Mouse (Mus musculus): ENCODE results near the gene Sbk1.

Gene Sbk1

DNA sequence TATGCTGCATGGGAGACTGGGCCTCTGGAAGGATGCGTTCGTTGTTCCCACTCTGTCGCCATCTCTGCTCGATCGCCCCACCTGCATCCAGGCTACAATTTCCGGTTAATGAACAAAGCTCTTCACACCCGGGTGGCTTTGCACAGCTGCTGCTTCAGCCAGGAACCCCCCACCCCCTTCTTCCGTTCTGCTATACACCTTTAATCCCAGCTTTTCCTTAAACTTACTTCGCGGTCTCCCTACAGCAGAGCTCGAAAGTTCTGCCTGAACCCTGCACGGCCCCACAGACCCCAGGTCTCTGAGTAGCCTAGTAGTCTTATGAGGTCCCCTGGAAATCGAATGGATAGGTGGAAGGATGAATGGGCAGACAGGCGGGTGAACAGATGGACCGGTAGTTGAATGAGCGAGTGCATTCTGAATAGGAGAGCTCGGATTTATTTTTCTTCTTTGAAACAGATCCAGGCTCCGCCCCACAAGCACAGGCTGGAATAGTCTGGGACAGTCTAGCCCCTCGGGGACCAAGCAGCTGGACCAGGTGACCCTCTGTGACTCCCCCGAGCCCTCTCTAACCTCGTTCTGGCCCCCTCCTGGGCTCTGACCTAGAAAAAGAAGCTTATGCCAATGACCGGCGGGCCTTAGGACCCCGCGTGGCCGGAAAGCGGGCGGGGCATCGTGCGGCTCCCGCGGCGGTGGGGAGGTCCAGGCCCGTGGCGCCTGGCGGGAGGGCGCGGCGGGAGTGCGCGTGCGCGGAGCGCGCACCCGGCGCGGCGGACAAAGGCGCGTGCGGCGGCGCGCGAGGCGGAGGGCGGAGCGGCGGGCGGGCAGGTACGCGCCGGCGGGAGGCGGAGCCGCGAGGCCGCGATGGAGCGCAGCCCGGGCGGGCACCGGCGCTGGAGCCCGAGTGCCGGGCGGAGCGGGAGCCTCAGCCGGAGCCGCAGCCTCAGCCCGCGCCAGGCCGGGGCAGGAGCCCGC lies at the start of gene Sbk1:
Gene Sbk1 (plus strand): TSS at position 908 of the 972 bp plus-strand sequence.
- DNase-seq (ENCODE audit: low spot score in 2 of 2): peak; percentile 69 to 92

DNA sequence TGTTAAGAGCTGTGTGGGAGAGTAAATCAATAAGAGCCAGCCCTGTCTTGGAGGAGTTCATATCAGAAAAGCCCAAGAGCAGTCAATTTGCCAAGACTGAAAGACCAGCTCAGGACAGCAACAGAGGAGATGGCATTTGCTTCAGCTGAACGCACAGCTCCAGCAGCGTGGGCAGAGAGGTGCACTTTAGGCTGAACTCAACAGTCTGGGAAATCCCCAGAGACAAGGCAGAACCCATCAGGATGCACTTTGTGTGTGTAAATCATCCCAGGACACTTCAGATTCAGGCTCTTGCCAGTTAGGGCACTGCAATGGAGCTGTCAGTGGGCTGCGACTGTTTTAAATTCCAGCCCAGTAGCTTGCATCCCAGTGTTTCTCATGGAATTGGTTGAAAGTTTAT lies 49.7 kb upstream of the Sbk1 start:
- DNase-seq (ENCODE audit: low spot score in 2 of 2): no peak

DNA sequence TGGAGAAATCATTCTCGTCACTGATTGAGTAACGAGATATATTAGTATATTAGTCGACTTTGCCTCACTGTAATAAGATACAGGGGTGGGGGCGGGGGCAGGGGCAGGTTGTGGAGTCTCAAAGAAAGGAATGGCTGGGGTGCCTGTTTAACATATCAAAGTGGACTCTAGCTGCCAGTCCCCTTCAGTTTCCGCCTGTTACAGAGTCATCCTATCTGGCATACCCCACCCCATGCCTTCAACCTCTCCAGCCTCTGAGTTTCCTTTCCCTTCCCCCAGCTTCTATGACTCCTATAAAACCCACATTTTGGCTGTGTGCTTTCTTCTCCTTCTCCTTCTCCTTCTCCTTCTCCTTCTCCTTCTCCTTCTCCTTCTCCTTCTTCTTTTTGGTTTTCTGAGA lies 46.3 kb upstream of the Sbk1 start:
- no peak for DNase-seq (ENCODE audit: low spot score in 2 of 2)

DNA sequence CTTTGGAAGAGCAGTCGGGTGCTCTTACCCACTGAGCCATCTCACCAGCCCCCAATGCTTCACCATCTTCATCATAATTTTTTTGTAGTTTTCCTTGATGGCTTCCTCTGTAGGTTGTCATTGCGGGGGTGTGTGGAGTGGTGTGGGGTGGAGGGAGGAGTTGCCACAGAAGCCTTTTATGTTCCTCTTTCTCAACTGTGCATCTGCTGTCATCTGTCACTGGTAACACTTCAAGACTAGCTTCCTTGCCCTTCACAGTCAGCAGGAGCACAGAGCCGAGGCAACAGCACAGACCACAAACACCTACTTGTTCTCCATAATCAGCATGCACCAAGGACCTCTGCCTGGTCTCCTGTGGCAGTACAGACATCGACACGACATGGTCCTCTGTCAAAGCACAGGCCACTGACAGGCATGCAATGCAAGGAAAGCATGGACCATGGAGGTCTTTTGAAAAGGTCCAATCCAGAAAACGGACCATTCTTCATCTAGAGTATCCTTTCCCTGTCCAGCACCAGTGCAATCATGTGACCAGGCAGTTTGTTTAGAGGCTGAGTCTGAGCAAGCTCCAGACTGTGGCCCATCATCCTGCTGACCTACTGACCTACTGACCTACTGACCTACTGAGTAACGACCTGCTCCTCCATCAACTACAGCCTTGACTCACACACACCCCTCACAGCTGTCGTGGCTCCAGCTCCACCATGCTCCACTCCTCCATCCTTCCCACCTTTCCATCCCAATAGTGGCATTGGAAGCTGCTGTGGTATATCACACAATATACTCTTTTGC lies 41.9 kb upstream of the Sbk1 start:
- DNase-seq (ENCODE audit: low spot score in 2 of 2): no peak

DNA sequence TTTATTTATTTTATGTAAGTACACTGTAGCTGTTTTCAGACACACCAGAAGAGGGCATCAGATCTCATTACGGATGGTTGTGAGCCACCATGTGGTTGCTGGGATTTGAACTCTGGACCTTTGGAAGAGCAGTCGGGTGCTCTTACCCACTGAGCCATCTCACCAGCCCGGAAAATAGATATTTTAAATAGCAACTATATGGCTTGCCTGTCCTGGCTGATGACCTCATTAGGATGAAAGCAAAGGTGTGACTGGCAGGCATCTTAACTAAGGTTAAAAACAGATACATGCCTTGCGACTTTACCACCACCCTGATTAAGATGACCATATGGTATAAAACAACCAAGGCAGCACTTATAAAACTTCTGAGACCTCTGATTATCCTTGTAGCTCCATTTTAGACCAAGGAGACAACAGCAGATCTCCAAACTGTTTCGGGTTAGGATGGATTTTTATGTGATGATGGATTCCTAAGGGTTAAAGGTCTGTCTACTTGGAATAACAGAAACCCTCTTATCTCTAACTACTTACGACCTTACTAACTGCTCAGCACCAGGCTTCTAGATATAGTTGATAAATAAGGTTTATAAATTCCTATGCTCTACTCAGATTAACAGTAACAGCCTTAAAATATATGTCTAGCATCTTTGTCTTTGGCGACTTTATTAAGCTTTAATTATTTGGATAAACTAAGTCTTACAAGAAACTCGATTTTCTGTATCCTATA lies 39.9 kb upstream of the Sbk1 start:
- DNase-seq (ENCODE audit: low spot score in 2 of 2): no peak

DNA sequence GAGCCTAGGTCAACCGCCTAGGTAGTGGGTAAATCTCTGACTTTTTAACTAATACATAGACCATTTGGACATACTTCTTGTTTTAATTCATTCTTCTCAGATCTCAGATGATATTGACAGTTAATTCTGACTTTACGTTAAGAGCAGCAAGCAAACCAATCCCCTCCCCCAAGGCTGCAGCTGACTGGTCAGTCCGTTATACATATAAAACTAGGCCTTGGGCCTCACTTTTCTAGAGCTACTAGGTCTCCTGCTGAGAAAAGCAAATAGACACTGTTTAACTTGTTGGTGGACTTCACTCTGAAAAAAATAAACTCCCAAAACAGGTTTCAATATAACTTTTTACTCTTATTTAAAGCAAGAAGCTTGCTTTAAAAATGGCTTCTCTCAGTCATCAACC lies 37.8 kb upstream of the Sbk1 start:
- DNase-seq (ENCODE audit: low spot score in 2 of 2): no peak

DNA sequence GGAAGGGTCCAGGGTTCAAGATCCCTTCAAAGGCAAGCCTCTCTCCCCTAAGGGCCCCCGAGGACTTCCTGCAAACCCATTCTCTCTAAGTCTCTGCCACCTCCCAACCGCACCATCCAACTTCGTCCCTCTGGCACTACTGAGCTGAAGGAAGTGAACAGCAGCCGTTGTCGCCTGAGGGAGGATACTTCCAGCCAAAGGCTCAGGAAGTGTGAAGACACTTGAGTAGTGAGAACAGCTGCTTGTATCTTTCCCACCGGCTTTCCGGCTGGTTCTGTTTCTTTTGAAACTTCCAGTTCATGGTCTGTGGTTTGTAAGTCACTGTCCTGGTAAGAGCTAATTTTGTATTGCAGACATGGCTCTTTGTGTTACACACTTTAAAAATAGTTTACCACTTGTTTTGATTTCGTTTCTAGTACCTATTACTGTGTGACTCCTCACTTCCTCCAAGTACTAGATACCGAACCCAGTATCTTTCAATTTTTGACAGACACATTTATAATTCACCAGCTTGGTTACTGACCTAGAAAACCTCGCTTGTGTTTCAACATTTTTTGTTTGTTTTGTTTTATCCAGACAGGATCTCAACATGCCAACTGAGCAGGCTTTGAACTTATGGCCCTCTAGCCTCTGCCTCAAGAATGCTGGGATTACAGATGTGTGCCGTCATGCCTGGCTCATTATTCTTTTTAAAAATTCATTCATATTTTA lies 36.2 kb upstream of the Sbk1 start:
- no peak for DNase-seq (ENCODE audit: low spot score in 2 of 2)

DNA sequence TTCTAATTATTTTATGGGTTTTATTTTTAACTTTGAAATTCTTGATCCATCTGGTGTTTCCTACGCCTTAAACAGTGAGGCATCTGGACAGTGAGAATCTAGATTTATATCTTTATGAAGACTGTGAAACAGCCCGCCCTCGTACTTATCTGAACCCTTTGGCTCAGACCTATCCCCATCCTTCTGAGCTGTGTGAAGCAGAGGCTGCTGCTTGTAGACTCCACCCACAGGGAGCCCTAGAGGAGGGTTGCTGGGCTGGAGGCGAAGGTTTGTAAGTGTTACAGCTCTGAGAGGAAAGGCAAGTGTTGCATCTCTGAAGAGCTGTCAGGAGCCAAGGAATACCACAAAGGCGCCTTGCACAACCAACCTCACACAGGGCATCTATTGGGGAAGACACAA lies 35.6 kb upstream of the Sbk1 start:
- no peak for DNase-seq (ENCODE audit: low spot score in 2 of 2)

DNA sequence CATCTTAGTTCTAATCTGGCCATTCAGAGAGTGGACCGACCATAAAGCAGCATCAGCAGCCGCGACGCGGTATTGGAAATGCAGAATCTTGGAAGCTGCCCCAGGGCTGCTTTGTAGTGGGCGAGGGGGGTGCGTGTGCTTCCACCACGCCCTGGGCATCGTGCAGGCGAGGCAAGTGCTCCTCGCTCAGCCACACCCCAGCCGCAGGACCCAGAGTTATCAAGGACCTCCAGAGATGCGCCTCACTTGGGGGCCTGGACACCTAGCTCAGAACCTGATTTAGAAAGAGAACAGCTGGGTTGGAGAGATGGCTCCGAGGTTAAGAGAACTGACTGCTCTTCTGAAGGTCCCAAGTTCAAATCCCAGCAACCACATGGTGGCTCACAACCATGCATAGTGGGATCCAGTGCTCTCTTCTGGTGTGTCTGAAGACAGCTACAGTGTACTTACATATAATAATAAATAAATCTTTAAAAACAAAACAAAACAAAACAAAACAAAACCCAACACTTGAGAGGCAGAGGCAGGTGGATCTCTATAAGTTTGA lies 31.5 kb upstream of the Sbk1 start:
- DNase-seq (ENCODE audit: low spot score in 2 of 2): no peak

DNA sequence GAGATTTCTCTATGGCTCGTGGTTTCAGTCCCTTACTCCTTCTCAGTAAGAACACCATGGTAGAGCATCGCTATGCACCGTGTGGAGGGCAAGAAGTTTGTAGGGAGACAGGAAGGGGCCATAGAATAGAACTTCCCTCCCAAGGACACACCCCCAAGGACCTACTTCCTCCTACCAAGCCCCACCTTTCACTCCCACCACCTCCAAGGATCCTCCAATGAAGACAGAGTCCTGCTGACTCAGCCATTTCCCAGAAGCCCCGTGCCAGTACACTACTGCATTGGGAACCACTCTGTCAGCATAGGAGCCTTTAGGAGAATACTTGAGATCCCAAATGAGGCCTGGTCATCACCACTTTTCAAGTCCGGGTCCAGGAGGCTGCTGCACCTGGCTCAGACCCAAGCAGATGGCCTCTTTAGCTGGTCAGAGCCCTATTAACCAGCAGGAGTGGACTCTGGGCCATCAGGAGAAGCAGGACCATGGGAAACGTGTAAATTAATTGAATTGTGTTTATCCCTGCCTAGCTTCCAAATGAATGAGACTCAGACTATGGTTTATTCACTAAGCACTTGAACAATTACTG lies 28.2 kb upstream of the Sbk1 start:
- DNase-seq (ENCODE audit: low spot score in 2 of 2): no peak

DNA sequence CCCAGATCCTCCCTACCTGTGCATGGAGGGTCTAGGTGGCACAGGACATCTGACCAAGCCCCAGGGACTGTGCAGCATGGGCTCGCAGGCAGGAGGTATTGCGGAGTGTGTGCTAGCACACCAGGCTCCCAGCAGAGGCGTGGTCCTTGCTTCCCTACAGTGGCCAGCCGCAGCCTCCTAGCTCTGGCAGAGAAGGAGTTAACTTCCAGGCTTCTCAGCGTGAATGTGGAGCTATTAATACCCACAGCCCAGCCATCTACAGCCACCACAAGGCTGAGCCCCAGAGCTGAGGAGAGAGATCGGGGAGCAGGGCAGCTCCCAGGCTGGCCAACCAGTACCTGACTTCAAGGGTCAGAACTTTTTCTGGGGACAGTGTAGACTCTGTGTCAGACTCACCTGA lies 24.3 kb upstream of the Sbk1 start:
- DNase-seq (ENCODE audit: low spot score in 2 of 2): no peak

DNA sequence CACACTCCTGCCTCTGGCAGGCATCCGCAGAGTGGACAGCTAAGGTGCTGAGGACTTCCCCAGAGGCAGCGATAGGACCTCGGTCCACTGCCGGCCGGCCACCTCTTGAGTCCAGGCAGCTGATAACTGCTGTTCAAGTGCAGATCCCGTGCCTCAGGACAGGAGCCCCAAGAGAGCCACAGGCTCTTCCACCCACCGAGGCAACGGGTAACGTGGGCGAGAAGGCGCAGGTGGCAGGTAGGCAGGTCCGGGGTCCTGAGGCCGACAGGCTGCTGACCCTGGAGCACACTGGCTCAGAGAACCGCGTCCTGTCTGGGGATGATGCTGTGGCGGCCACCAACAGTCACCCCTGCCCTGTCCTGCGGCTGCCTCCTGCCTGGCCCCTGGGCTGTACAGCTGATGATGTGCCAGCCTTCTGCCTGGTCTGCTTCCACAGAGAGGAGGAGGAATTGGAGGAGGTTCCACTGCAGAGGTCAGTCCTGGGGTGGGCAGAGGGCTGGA lies 23.7 kb upstream of the Sbk1 start:
- no peak for DNase-seq (ENCODE audit: low spot score in 2 of 2)

DNA sequence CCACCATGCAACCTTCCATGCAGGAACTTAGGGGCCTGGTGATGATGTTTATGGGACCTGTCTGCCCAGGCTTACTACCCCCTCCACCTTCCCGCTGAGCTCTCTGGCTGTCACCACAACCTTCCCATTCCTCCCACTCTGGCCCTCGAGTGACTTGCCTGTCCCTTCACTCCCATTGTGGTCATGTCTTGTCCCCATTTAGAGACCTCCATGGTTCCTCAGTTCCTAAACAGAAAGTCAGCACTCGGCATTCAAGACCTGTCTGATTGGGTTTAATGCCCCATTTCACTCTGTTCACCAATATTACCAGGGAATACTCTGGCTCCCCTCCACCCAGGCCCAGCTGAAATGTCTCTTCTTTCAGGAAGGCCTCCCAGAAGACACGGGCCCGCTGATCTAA lies 23.3 kb upstream of the Sbk1 start:
- DNase-seq (ENCODE audit: low spot score in 2 of 2): no peak

DNA sequence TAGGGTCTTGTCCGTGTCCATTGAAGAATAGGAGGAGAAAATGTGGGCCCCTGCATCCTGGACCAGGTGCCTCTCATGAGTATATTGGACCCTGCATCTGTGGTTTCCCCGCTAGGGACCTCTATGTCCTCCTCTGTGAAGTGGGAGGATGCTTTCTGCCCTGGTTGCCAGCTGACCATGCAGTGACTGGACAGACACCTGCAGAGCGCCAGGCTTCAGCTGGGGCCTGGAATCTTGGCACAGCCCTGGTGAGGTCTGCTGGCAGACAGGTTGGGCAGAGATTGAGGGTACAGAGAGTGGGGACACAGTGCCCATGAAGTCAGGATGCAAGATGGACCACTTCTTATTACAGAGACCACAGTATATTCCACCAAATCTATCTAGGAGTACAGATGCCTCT lies 22.4 kb upstream of the Sbk1 start:
- no peak for DNase-seq (ENCODE audit: low spot score in 2 of 2)

DNA sequence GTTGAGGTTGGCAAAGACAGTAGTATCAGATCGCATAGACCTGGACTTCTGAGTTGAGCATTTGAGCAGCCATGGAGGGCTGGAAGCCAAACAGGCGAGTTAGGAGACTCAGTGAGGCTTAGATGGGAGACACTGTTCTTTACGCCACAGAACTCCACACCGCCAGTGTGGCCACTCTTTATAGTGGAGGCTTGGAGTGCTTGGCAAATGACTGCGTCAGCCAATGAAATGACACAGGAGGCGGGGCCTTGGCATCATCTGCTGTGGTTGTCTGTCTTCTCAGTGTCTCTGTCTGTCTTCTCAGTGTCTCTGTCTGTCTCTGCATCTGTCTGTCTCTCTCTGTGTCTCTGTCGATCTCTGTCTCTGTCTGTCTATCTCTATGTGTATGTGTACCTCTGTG lies 21.9 kb upstream of the Sbk1 start:
- no peak for DNase-seq (ENCODE audit: low spot score in 2 of 2)

DNA sequence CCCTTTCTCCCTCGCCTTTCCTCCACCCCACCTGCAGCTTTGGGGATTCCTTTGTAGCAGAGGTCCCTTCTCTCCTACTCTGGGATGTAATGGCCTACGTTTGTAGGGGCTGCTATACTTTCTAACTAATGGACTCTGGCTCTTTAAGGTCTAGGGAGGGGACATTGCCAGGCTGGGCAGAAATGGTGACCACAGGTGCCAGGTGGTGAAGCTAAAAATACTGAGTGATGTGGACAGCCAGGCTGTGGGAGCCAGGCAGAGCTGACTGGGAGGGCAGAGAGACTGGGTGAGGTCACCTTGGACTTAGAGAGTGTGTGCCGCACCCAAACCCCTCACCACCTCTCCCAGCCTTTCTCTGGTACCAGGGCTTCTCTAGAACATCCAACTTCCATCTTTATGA lies 20.7 kb upstream of the Sbk1 start:
- DNase-seq (ENCODE audit: low spot score in 2 of 2): no peak

DNA sequence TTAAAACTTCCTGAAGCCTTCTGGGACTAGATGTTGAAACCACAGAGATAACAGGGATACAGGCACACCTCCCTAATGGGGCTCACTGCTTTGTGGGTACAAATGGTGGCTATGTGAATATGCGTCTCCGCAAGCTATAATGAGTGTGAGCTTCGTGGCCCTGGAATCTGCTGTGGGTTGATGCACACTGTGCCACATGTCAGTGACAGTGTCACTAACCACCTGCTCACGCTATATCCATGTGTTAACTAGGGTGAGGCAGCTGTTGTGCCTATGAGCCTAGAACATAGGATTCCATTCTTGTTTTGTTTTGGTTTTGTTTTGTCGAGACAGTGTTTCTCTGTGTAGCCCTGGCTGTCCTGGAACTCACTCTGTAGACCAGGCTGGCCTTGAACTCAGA lies 20.2 kb upstream of the Sbk1 start:
- no peak for DNase-seq (ENCODE audit: low spot score in 2 of 2)

DNA sequence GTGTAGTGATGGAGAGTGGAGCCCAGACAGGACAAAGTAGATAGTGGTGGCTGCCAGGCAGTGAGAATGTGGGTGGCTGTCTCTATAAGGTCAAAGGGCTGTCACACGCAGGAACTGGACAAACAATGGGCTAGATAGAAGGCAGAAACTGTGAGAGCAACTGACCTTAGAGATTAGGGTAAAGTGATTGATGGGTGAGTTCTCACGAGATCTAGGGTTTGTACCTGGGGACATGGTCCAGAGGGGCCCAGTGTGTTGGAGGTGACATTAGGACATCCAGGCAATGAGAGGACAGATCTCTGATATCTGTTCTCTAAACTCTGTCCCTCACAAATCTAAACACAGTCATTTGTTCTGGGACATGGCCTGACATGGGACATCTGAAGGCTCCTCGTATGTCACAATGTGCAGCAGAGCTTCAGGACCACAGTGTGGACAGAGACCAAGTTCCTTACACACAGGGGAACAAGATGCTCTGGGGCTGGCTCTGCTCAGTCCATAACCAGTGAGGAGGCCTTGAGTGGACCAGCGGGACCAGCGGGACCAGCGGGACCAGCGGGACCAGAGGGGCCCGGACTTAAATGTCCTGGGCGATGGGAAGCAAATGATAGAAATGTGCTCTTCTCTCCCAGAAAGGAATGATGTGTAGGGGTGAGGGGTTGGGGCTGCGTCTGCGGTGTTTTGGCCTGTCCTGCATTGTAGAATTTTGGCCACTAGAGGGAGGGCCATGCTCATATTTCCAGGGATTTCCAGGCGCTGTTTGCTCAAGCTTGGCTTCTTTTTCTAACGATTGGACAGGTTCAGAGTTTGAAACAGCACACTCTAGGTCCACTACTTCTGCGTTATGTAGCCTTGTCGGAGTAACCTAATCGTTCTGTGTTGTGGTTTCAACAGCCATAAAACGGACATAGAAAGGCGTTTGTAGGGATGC lies 11.9 kb upstream of the Sbk1 start:
- peak; percentile 65 to 79 for DNase-seq (ENCODE audit: low spot score in 2 of 2)

DNA sequence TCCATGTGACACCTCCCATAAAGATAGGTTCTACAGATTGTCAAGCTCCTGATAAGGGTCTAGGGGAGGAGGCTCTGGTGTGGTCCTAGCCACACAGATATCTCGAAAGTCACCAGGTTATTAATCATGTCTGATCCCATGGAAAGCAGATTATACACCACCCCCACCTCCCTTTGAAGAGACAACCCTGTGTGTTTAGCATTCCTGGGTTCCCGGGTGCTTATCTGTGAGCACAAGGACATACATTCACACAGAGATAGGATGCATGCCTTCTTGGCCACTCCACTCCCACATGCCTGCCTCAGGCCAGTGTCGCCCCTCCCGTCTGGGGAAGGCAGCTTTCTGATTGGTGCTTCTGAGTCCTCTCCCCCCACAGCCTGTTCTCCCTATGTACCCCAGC lies 10.6 kb upstream of the Sbk1 start:
- no peak for DNase-seq (ENCODE audit: low spot score in 2 of 2)

DNA sequence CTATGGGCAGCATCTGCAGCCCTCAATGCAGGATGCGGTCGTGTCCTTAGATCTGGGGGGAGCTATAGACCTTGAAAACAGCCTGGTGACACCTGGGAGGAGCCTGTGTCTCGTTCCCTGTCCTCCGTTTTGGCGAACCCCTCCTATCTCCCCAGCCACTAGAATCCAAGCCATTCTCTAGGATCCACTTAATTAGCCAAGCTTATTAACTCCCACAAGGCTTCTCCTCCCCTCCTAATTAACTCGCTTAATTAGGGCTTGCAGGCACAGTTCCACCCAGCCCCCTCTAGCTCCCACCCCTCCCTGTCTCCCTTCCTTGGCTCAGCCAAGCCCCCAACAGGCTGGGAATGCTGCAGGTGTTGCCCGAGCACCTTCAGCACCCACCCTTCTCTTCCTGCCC lies 8.5 kb upstream of the Sbk1 start:
- DNase-seq (ENCODE audit: low spot score in 2 of 2): no peak
